Mouse (Mus musculus): Measurements from ENCODE around the gene Psmb8.

- TF ChIP-seq POLR2A (IDR thresholded peaks at IDR 0.05; ENCODE audit: borderline replicate concordance, extremely low read depth, low read depth, low read length), result no peak
- TF ChIP-seq CTCF (IDR thresholded peaks at IDR 0.05; ENCODE audit: insufficient read depth, low read length), result no peak
Observed at GRCm38 (mm10) chr17:34192852-34193251, 4.7 kb upstream of the Psmb8 start.

Data from lung, adult 2 months (tissue).